Mouse (Mus musculus) liver, embryonic 14.5 days (tissue): ENCODE data around the gene Ivns1abp.

ENCODE experiments used
- CTCF ChIP-seq: IDR thresholded peaks from 2 replicates; pipeline ENCODE4 v1.5.1; 2016; ENCODE audit warnings: antibody characterized with exemption, low read depth, control low read depth
- EP300 ChIP-seq: IDR thresholded peaks from 2 replicates; pipeline ENCODE4 v1.6.1; 2016; ENCODE audit warnings: antibody characterized with exemption, low read depth

DNA sequence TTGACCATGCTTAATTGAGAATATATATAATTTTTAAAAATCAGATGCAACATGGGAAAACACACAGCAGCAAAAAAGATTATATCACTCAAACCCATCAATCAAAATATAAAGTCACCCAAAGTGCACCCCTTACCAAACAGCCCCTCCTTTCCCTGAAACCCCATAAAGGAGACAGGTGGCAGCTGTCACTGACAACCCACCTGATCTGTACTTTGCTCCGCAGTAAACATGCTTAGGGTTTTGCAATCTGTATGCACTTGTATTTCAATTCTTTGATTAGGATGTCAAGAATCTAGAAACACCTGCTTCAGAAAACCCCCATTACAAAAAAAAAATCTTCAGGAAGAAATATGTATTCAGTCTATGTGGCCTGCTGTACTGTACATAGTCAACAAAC, 18.9 kb upstream of the Ivns1abp start:
- no peak for TF ChIP-seq CTCF
- no peak for TF ChIP-seq EP300
